Mouse (Mus musculus): ENCODE measurements around the gene Olfr661. TPM values are rescaled to one million over a fixed set of nuclear protein-coding genes. Genes with fewer than 3 reads are reported as not detected.
A peak's percentile ranks its signal among the peaks of the same experiment; 100 is the strongest.

Gene Olfr661
- polyA plus RNA-seq (2014; fragmentation: Nextera tagmentation; extraction: Ambion mirVana), result not detected in 2 replicates

- DNase-seq (ENCODE audit: low spot score) (no peak), ATAC-seq (ENCODE audit: low FRiP score) (no peak)
- WGBS, result 92% methylated on average over 2 of the region's 2 CpGs
- no peak within 1 kb of the TSS for H3K9ac ChIP-seq (ENCODE audit: low read depth, low read length)
- H3K27ac ChIP-seq (ENCODE audit: low read depth, low read length), result no peak within 1 kb of the TSS
- H3K4me2 ChIP-seq (replicated peaks; ENCODE audit: low read depth, low read length), result no peak within 1 kb of the TSS
- H3K4me3 ChIP-seq (ENCODE audit: low read depth, low read length), result no peak within 1 kb of the TSS
- H3K4me1 ChIP-seq (replicated peaks; ENCODE audit: control insufficient read depth, insufficient read depth, low read length), result no peaks in the 10 kb centered on the region
- no peaks in the 10 kb centered on the region for H3K9me3 ChIP-seq (ENCODE audit: control insufficient read depth, low read length)
- H3K36me3 ChIP-seq (ENCODE audit: control insufficient read depth, insufficient read depth, low read length), result no peaks in the 10 kb centered on the region
- no peaks in the 10 kb centered on the region for H3K27me3 ChIP-seq (ENCODE audit: control insufficient read depth, insufficient read depth, low read length)
Observed at GRCm38 (mm10) chr7:104686201-104686600, at the start of gene Olfr661. Olfr661 (plus strand) TSS chr7:104686501.

- peak; percentile 66 for DNase-seq (ENCODE audit: low spot score)
- H3K27me3 ChIP-seq (ENCODE audit: control insufficient read depth, insufficient read depth, low read length), result no peaks in the 10 kb centered on the region
- peak within 1 kb of the TSS; percentile 18 for H3K4me3 ChIP-seq (ENCODE audit: low read depth, low read length)
- no peak within 1 kb of the TSS for H3K27ac ChIP-seq (ENCODE audit: low read depth, low read length)
- ATAC-seq (ENCODE audit: low FRiP score), result peak; percentile 95
- peak within 1 kb of the TSS; percentile 21 for H3K4me2 ChIP-seq (replicated peaks; ENCODE audit: low read depth, low read length)
- WGBS, result 27% methylated on average over 20 of the region's 22 CpGs
- 0 out of 2 replicates have a peak within 1 kb of the TSS, but pooled peaks have one; percentile 45 for H3K9ac ChIP-seq (ENCODE audit: low read depth, low read length)
- no peaks in the 10 kb centered on the region for H3K4me1 ChIP-seq (replicated peaks; ENCODE audit: control insufficient read depth, insufficient read depth, low read length)
- no peaks in the 10 kb centered on the region for H3K9me3 ChIP-seq (ENCODE audit: control insufficient read depth, low read length)
- H3K36me3 ChIP-seq (ENCODE audit: control insufficient read depth, insufficient read depth, low read length), result no peaks in the 10 kb centered on the region
Observed at GRCm38 (mm10) chr7:104646841-104647482, 39.3 kb upstream of the Olfr661 start, which contains the start of gene Olfr658. Olfr658 (minus strand) TSS chr7:104647305.

- WGBS, result 85% methylated on average over 3 of the region's 3 CpGs
- Histone ChIP-seq H3K9me3 (ENCODE audit: control insufficient read depth, low read length) (no peaks in the 10 kb centered on the region), H3K36me3 (ENCODE audit: control insufficient read depth, insufficient read depth, low read length) (no peaks in the 10 kb centered on the region), H3K27me3 (ENCODE audit: control insufficient read depth, insufficient read depth, low read length) (no peaks in the 10 kb centered on the region), H3K4me2 (replicated peaks; ENCODE audit: low read depth, low read length) (no peak within 1 kb of the TSS), H3K9ac (ENCODE audit: low read depth, low read length) (no peak within 1 kb of the TSS), H3K27ac (ENCODE audit: low read depth, low read length) (no peak within 1 kb of the TSS), H3K4me3 (ENCODE audit: low read depth, low read length) (no peak within 1 kb of the TSS), H3K4me1 (replicated peaks; ENCODE audit: control insufficient read depth, insufficient read depth, low read length) (no peaks in the 10 kb centered on the region)
- ATAC-seq (ENCODE audit: low FRiP score) (no peak), DNase-seq (ENCODE audit: low spot score) (no peak)
Observed at GRCm38 (mm10) chr7:104666453-104666852, 19.8 kb upstream of the Olfr661 start, which contains the start of gene Olfr659. Olfr659 (plus strand) TSS chr7:104666753.

Other genes starting within 250 kb of the Olfr661 start
- 0.74 and 0.81 TPM in 2 replicates for gene Trim30a, start 221.3 kb upstream of the Olfr661 start, polyA plus RNA-seq (2014; fragmentation: Nextera tagmentation; extraction: Ambion mirVana)
- 0.11 and 0.31 TPM in 2 replicates for gene Trim30d, start 178.7 kb upstream of the Olfr661 start, polyA plus RNA-seq (2014; fragmentation: Nextera tagmentation; extraction: Ambion mirVana)
- gene Olfr651, start 136.4 kb upstream of the Olfr661 start, polyA plus RNA-seq (2014; fragmentation: Nextera tagmentation; extraction: Ambion mirVana), result not detected in 2 replicates
- gene Olfr652, start 125.6 kb upstream of the Olfr661 start, polyA plus RNA-seq (2014; fragmentation: Nextera tagmentation; extraction: Ambion mirVana), result not detected in 2 replicates
- gene Olfr653, start 109.2 kb upstream of the Olfr661 start, polyA plus RNA-seq (2014; fragmentation: Nextera tagmentation; extraction: Ambion mirVana), result not detected in 2 replicates
- gene Olfr654, start 99.5 kb upstream of the Olfr661 start, polyA plus RNA-seq (2014; fragmentation: Nextera tagmentation; extraction: Ambion mirVana), result not detected in 2 replicates
- not detected in 2 replicates for gene Olfr655, start 84.7 kb upstream of the Olfr661 start, polyA plus RNA-seq (2014; fragmentation: Nextera tagmentation; extraction: Ambion mirVana)
- gene Olfr656, start 72.5 kb upstream of the Olfr661 start, polyA plus RNA-seq (2014; fragmentation: Nextera tagmentation; extraction: Ambion mirVana), result not detected in 2 replicates
- gene Olfr657, start 61.7 kb upstream of the Olfr661 start, polyA plus RNA-seq (2014; fragmentation: Nextera tagmentation; extraction: Ambion mirVana), result not detected in 2 replicates
- gene Olfr658, start 39.2 kb upstream of the Olfr661 start, polyA plus RNA-seq (2014; fragmentation: Nextera tagmentation; extraction: Ambion mirVana), result not detected in 2 replicates
- not detected in 2 replicates for gene Olfr659, start 19.7 kb upstream of the Olfr661 start, polyA plus RNA-seq (2014; fragmentation: Nextera tagmentation; extraction: Ambion mirVana)
- gene Usp17le, start 91.0 kb downstream of the Olfr661 start, polyA plus RNA-seq (2014; fragmentation: Nextera tagmentation; extraction: Ambion mirVana), result not detected in 2 replicates
- not detected in 2 replicates for gene Usp17lb, start 156.1 kb downstream of the Olfr661 start, polyA plus RNA-seq (2014; fragmentation: Nextera tagmentation; extraction: Ambion mirVana)
- gene Usp17la, start 170.5 kb downstream of the Olfr661 start, polyA plus RNA-seq (2014; fragmentation: Nextera tagmentation; extraction: Ambion mirVana), result not detected in 2 replicates
- not detected in 2 replicates for gene Olfr665, start 191.5 kb downstream of the Olfr661 start, polyA plus RNA-seq (2014; fragmentation: Nextera tagmentation; extraction: Ambion mirVana)
- gene Olfr666, start 209.5 kb downstream of the Olfr661 start, polyA plus RNA-seq (2014; fragmentation: Nextera tagmentation; extraction: Ambion mirVana), result not detected in 2 replicates
- not detected in 2 replicates for gene Olfr667, start 235.0 kb downstream of the Olfr661 start, polyA plus RNA-seq (2014; fragmentation: Nextera tagmentation; extraction: Ambion mirVana)
- gene Olfr668, start 241.6 kb downstream of the Olfr661 start, polyA plus RNA-seq (2014; fragmentation: Nextera tagmentation; extraction: Ambion mirVana), result not detected in 2 replicates
- gene Olfr669, start 247.7 kb downstream of the Olfr661 start, polyA plus RNA-seq (2014; fragmentation: Nextera tagmentation; extraction: Ambion mirVana), result not detected in 2 replicates

All from hindbrain, embryonic 11.5 days (tissue).